Mouse (Mus musculus): Measurements from ENCODE around the gene H2-M10.6. TPM values are rescaled to one million over a fixed set of nuclear protein-coding genes. Genes with fewer than 3 reads are reported as not detected.
"Not testable (repeated sequence)": the region's sequence is repeated elsewhere in the genome, so short reads cannot be mapped to it uniquely, and the experiment has no call there.

The H2-M10.6 gene
- polyA plus RNA-seq, 1 experiment from 2014 or later = not detected

DNA sequence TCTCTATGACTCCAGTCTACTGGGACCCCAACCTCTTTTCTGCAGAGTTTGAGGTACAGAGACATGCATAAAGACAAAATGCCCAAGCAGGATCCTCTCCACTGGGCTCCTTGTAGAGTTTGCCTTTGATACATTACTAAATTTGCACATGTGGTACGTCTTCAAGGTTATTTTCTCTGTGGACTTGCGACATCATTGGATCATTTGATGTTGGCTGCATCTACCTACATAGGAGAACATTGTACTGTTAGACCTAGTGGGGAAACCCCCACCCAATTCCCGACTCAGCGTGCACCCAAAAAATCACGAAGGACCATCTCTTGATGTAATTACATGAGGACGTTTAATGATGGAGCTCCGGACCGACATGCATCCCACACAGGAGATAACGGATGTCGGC is 12.5 kb upstream of the H2-M10.6 start:
- no peak for ATAC-seq (ENCODE audit: insufficient number of reproducible peaks, low FRiP score, low TSS enrichment, low read depth)
- no peak for DNase-seq (ENCODE audit: low spot score)
- Histone ChIP-seq H3K27me3 (ENCODE audit: control insufficient read depth, insufficient read depth, low read length) (no peaks in the 10 kb centered on the region), H3K36me3 (ENCODE audit: control insufficient read depth, insufficient read depth, low read length) (no peaks in the 10 kb centered on the region), H3K9me3 (ENCODE audit: control insufficient read depth, low read length) (no peaks in the 10 kb centered on the region), H3K4me3 (ENCODE audit: low read depth, low read length) (no peak overlapping the region), H3K4me1 (ENCODE audit: control insufficient read depth, insufficient read depth, low read length) (no peaks in the 10 kb centered on the region), H3K4me2 (ENCODE audit: low read depth, severe bottlenecking) (no peak overlapping the region), H3K9ac (ENCODE audit: low read length) (no peak overlapping the region), H3K27ac (replicated peaks; ENCODE audit: low read depth, low read length) (no peak overlapping the region)
- 91% methylated on average over 10 of the region's 10 CpGs for WGBS

DNA sequence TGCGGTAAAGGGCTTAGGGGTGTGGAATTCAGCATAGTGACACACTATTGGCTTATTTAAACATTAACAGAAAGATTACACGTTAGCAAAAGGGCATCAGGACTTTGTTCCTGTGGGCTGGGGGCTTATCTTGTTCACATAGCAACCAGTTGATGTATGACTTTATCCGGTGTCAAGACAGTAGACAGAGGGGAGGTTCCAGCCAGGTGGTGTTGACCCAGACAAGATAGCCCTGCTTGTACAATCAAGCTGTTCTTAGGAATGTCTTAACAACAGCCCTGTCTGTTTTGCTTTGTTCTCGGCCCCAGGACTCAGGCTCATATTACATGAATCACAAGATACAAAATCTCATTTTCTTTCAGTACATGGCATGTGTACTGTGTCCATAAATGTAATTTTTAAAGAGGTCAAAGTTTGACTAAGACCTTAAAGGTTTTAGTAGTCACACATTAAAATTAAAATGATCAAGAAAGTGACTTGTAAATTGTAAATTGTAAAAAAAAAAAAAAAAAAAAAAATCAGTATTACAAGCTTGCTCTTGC is 12.0 kb upstream of the H2-M10.6 start:
- 72% methylated on average over 4 of the region's 4 CpGs for WGBS
- not testable (repeated sequence) for H3K4me3 ChIP-seq (ENCODE audit: low read depth, low read length); ATAC-seq (ENCODE audit: insufficient number of reproducible peaks, low FRiP score, low TSS enrichment, low read depth); H3K27ac ChIP-seq (replicated peaks; ENCODE audit: low read depth, low read length); H3K27me3 ChIP-seq (ENCODE audit: control insufficient read depth, insufficient read depth, low read length); H3K9me3 ChIP-seq (ENCODE audit: control insufficient read depth, low read length); DNase-seq (ENCODE audit: low spot score); H3K4me1 ChIP-seq (ENCODE audit: control insufficient read depth, insufficient read depth, low read length); H3K4me2 ChIP-seq (ENCODE audit: low read depth, severe bottlenecking); H3K36me3 ChIP-seq (ENCODE audit: control insufficient read depth, insufficient read depth, low read length); H3K9ac ChIP-seq (ENCODE audit: low read length)

DNA sequence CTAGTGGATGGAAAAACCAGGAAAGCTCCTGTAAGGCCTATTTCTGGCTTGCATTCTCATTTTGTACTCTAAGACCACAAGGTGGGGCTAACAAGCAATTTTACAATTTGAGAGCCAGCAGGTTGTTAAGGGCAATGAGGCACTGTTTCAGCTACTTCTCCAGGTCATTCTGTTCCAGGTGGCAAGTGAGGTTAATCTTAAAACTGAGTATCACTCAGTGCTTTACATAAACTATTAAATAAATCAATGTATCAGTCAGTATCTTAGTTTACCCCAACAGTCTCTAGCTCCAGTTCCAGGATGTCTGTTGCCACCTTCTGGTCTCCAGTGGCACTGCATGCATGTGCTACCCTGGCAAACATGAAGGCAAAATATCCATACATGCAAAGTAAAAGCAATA is 12.0 kb downstream of the H2-M10.6 start:
- Histone ChIP-seq H3K4me2 (ENCODE audit: low read depth, severe bottlenecking) (no peak overlapping the region), H3K4me1 (ENCODE audit: control insufficient read depth, insufficient read depth, low read length) (no peaks in the 10 kb centered on the region), H3K27ac (replicated peaks; ENCODE audit: low read depth, low read length) (no peak overlapping the region), H3K9ac (ENCODE audit: low read length) (no peak overlapping the region), H3K27me3 (ENCODE audit: control insufficient read depth, insufficient read depth, low read length) (no peaks in the 10 kb centered on the region), H3K4me3 (ENCODE audit: low read depth, low read length) (no peak overlapping the region), H3K9me3 (ENCODE audit: control insufficient read depth, low read length) (no peaks in the 10 kb centered on the region), H3K36me3 (ENCODE audit: control insufficient read depth, insufficient read depth, low read length) (no peaks in the 10 kb centered on the region)
- ATAC-seq (ENCODE audit: insufficient number of reproducible peaks, low FRiP score, low TSS enrichment, low read depth) (no peak), DNase-seq (ENCODE audit: low spot score) (peak; percentile 67)

DNA sequence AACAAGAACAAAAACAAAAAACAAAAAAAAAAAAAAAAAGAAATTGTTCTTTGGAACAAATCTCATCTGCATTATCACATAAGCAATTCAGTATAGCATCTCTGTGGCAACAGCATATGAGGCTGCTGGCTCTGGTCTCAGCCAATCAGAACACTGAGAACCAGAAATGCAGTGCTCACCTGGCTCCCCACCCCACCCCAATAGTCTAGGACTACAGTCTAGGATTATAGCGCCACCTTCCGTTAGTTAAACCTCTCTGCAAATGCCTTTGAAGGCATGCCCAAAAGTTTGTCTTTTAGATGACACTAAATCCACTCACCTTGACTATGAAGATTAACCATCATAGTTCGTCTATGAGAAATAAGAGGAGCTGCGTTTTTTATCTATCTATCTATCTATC is 13.6 kb downstream of the H2-M10.6 start:
- no peaks in the 10 kb centered on the region for H3K27me3 ChIP-seq (ENCODE audit: control insufficient read depth, insufficient read depth, low read length)
- H3K9ac ChIP-seq (ENCODE audit: low read length) = no peak overlapping the region
- H3K4me2 ChIP-seq (ENCODE audit: low read depth, severe bottlenecking) = no peak overlapping the region
- ATAC-seq (ENCODE audit: insufficient number of reproducible peaks, low FRiP score, low TSS enrichment, low read depth) = no peak
- H3K4me1 ChIP-seq (ENCODE audit: control insufficient read depth, insufficient read depth, low read length) = no peaks in the 10 kb centered on the region
- no peak overlapping the region for H3K27ac ChIP-seq (replicated peaks; ENCODE audit: low read depth, low read length)
- WGBS = 22% methylated on average over 4 of the region's 4 CpGs
- no peaks in the 10 kb centered on the region for H3K36me3 ChIP-seq (ENCODE audit: control insufficient read depth, insufficient read depth, low read length)
- H3K4me3 ChIP-seq (ENCODE audit: low read depth, low read length) = no peak overlapping the region
- H3K9me3 ChIP-seq (ENCODE audit: control insufficient read depth, low read length) = no peaks in the 10 kb centered on the region
- DNase-seq (ENCODE audit: low spot score) = no peak

DNA sequence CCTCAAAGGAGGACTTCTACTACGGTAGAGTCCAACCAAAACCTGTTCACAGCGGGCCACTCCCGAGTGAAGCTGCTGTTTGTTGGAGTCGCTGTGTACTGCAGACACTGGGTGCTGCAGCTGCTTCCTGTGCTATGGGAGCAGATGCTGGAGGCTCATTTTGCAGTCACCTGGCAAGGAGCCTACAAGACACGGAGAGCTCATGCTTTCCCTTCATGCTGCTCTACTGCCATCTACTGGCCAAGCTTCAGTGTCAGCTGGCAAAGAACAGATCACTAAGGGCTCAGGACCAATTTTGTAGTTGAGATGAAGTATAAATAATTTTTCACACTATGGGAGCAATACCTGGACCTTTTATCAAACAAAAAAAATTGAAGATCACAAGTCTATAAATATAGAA is 14.0 kb downstream of the H2-M10.6 start:
- ATAC-seq (ENCODE audit: insufficient number of reproducible peaks, low FRiP score, low TSS enrichment, low read depth); H3K27me3 ChIP-seq (ENCODE audit: control insufficient read depth, insufficient read depth, low read length); H3K9ac ChIP-seq (ENCODE audit: low read length); H3K36me3 ChIP-seq (ENCODE audit: control insufficient read depth, insufficient read depth, low read length); H3K4me1 ChIP-seq (ENCODE audit: control insufficient read depth, insufficient read depth, low read length); H3K27ac ChIP-seq (replicated peaks; ENCODE audit: low read depth, low read length); H3K4me3 ChIP-seq (ENCODE audit: low read depth, low read length); H3K4me2 ChIP-seq (ENCODE audit: low read depth, severe bottlenecking); H3K9me3 ChIP-seq (ENCODE audit: control insufficient read depth, low read length): not testable (repeated sequence)
- 15% methylated on average over 5 of the region's 5 CpGs for WGBS
- DNase-seq (ENCODE audit: low spot score) = peak; percentile 68

DNA sequence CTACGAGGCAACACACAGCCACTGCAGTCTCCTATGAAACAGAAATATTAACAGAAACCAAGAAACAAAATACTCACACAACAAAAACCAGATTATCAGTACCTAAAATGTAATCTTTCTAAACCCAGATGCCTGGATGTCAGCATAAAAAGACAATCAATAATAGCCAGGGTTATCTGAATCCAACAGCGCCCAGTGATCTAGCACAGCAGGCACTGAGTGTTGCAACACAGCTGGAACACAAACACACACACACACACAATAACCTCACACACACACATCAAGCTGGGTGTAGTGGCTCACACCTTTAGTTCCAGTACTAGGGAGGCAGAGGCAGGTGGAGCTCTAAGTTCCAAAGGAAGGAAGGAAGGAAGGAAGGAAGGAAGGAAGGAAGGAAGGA is 16.5 kb downstream of the H2-M10.6 start:
- H3K9ac ChIP-seq (ENCODE audit: low read length) = no peak overlapping the region
- no peak overlapping the region for H3K4me2 ChIP-seq (ENCODE audit: low read depth, severe bottlenecking)
- H3K4me1 ChIP-seq (ENCODE audit: control insufficient read depth, insufficient read depth, low read length) = no peaks in the 10 kb centered on the region
- DNase-seq (ENCODE audit: low spot score) (no peak), ATAC-seq (ENCODE audit: insufficient number of reproducible peaks, low FRiP score, low TSS enrichment, low read depth) (no peak)
- 83% methylated on average over 2 of the region's 2 CpGs for WGBS
- H3K4me3 ChIP-seq (ENCODE audit: low read depth, low read length) = no peak overlapping the region
- H3K27ac ChIP-seq (replicated peaks; ENCODE audit: low read depth, low read length) = no peak overlapping the region
- no peaks in the 10 kb centered on the region for H3K27me3 ChIP-seq (ENCODE audit: control insufficient read depth, insufficient read depth, low read length)
- no peaks in the 10 kb centered on the region for H3K36me3 ChIP-seq (ENCODE audit: control insufficient read depth, insufficient read depth, low read length)
- no peaks in the 10 kb centered on the region for H3K9me3 ChIP-seq (ENCODE audit: control insufficient read depth, low read length)

DNA sequence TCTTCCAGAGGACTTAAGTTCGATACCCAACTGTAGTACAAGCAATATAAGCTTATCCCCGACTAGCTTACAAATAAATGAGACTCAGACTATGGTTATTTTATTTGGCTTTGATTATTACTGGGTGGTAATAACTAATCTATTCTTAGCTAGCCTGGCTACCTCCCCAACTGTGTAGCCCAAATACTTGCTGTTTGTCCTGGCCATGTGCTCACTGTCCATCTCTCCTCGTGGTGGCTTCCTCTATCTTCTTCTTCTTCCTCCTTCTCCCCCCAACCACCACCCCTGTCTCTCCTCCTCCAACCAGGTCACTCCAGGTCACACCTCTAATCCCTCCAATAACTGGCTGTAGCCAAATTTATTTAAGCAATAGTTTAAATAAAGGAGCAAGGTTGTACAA is 18.5 kb downstream of the H2-M10.6 start:
- H3K36me3 ChIP-seq (ENCODE audit: control insufficient read depth, insufficient read depth, low read length) = no peaks in the 10 kb centered on the region
- no peak overlapping the region for H3K4me3 ChIP-seq (ENCODE audit: low read depth, low read length)
- H3K27ac ChIP-seq (replicated peaks; ENCODE audit: low read depth, low read length) = no peak overlapping the region
- DNase-seq (ENCODE audit: low spot score) (no peak), ATAC-seq (ENCODE audit: insufficient number of reproducible peaks, low FRiP score, low TSS enrichment, low read depth) (no peak)
- H3K4me1 ChIP-seq (ENCODE audit: control insufficient read depth, insufficient read depth, low read length) = no peaks in the 10 kb centered on the region
- WGBS = 80% methylated on average over 3 of the region's 3 CpGs
- no peak overlapping the region for H3K9ac ChIP-seq (ENCODE audit: low read length)
- no peaks in the 10 kb centered on the region for H3K27me3 ChIP-seq (ENCODE audit: control insufficient read depth, insufficient read depth, low read length)
- H3K4me2 ChIP-seq (ENCODE audit: low read depth, severe bottlenecking) = no peak overlapping the region
- H3K9me3 ChIP-seq (ENCODE audit: control insufficient read depth, low read length) = no peaks in the 10 kb centered on the region

DNA sequence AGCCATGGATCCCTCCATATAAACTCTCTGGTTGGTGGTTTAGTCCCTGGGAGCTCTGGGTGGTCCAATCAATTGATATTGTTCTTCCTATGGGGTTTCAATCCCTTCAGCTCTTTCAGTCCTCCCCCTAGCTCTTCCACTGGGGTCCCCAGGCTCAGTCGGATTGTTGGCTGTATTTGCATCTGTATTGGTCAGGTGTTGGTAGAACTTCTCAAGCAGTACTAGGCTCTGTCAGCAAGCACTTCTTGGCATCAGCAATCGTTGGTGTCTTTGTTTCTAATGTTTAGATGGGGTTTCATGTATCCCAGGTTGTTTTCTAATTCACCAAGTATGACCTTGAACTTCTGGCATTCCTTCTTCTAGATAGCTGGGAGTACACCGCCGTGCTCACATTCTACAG is 20.7 kb downstream of the H2-M10.6 start:
- H3K4me2 ChIP-seq (ENCODE audit: low read depth, severe bottlenecking) = no peak overlapping the region
- H3K4me1 ChIP-seq (ENCODE audit: control insufficient read depth, insufficient read depth, low read length) = 0 out of 2 replicates have a peak, but pooled peaks cover 3% of the 10 kb centered on the region
- DNase-seq (ENCODE audit: low spot score) (no peak), ATAC-seq (ENCODE audit: insufficient number of reproducible peaks, low FRiP score, low TSS enrichment, low read depth) (no peak)
- 63% methylated on average over 4 of the region's 4 CpGs for WGBS
- no peak overlapping the region for H3K4me3 ChIP-seq (ENCODE audit: low read depth, low read length)
- no peak overlapping the region for H3K27ac ChIP-seq (replicated peaks; ENCODE audit: low read depth, low read length)
- no peak overlapping the region for H3K9ac ChIP-seq (ENCODE audit: low read length)
- no peaks in the 10 kb centered on the region for H3K9me3 ChIP-seq (ENCODE audit: control insufficient read depth, low read length)
- H3K36me3 ChIP-seq (ENCODE audit: control insufficient read depth, insufficient read depth, low read length) = no peaks in the 10 kb centered on the region
- H3K27me3 ChIP-seq (ENCODE audit: control insufficient read depth, insufficient read depth, low read length) = no peaks in the 10 kb centered on the region
